Mouse (Mus musculus) intestine, embryonic 15.5 days (tissue): ENCODE data around the gene Tex22. TPM values are rescaled to one million over a fixed set of nuclear protein-coding genes. Genes with fewer than 3 reads are reported as not detected.

ENCODE experiments used
- ATAC-seq: fragments of 200-750 bp; cut with Nextera tagmentation; 2 replicates; pipeline ENCODE4 v1.8.0; 2017; ENCODE audit warnings: moderate TSS enrichment, moderate library complexity
- H3K27ac ChIP-seq: fragments of 300-500 bp; sonication (generic); 2 replicates; pipeline ENCODE4 v1.5.1; 2015; ENCODE audit warnings: mild to moderate bottlenecking, inconsistent platforms
- H3K27me3 ChIP-seq: fragments of 300-500 bp; sonication (generic); replicated peaks from 2 replicates; pipeline ENCODE4 v1.6.1; 2015; ENCODE audit warnings: inconsistent platforms
- H3K36me3 ChIP-seq: fragments of 300-500 bp; sonication (generic); 2 replicates; pipeline ENCODE4 v1.6.1; 2015; ENCODE audit warnings: inconsistent platforms
- H3K4me1 ChIP-seq: fragments of 300-500 bp; sonication (generic); replicated peaks from 2 replicates; pipeline ENCODE4 v1.6.1; 2015; ENCODE audit warnings: inconsistent platforms
- H3K4me2 ChIP-seq: fragments of 300-500 bp; sonication (generic); replicated peaks from 2 replicates; pipeline ENCODE4 v1.6.1; 2015; ENCODE audit warnings: mild to moderate bottlenecking, inconsistent platforms
- H3K4me3 ChIP-seq: fragments of 300-500 bp; sonication (generic); replicated peaks from 2 replicates; pipeline ENCODE4 v1.5.1; 2015; ENCODE audit warnings: inconsistent platforms
- H3K9ac ChIP-seq: fragments of 300-500 bp; sonication (generic); 2 replicates; pipeline ENCODE4 v1.6.1; 2015; ENCODE audit warnings: inconsistent platforms
- H3K9me3 ChIP-seq: fragments of 300-500 bp; sonication (generic); 2 replicates; pipeline ENCODE4 v1.6.1; 2016; ENCODE audit warnings: inconsistent platforms
- WGBS: fragments of 180-500 bp; shearing (Covaris S2); methylation state at CpG from one replicate; pipeline ENCODE4 v1.1.7; 2015; 5-methylcytosine and 5-hydroxymethylcytosine counted together
- polyA plus RNA-seq: library from polyadenylated mRNA; unstranded; fragments of >200 nt; fragmentation: Nextera tagmentation; extraction: Ambion mirVana; gene quantifications from 2 replicates; pipeline ENCODE4 v1.2.1, GENCODE M21; 2015

Gene Tex22
- polyA plus RNA-seq, 1 experiment from 2014 or later: not detected

DNA sequence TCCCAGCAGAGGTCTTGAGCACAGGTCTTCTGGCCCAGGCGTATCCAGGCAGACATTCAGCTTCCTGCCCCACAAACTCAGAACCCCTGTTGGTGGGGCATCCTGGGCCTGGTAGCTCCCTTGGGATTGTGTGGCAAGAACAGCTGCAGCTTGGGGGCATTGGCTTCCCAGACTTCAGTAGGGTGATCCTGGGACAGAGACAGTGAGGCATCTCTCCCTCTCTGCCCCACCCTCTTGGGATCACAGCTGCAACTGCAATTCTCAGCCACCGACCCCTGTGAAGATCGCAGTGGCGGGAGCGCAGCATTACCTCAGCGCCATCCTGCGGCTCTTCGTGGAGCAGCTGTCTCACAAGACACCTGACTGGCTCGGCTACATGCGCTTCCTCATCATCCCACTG lies 12.1 kb upstream of the Tex22 start:
- no peaks in the 10 kb centered on the region for H3K9me3 ChIP-seq
- 83% methylated on average over 10 of the region's 10 CpGs for WGBS

DNA sequence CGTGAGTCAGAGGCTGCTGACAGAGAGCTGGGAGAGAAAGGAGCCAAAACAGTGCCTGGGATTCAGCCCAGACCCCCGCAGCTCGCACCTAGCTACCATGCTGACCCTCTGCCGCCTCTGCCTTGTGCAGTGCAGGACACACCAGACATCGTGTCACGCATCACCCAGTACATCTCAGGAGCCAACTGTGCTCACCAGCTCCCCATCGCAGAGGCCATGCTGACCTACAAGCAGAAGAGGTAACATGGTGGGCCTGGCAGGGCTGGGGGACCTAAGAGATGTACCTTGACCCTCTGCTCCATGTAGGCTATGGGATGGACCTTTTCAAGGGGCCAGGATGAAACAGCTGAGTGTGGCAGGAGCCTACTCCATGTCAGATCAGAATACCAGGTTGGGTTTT lies 10.6 kb upstream of the Tex22 start:
- peaks cover 28% of the 10 kb centered on the region for H3K36me3 ChIP-seq
- WGBS: 89% methylated on average over 7 of the region's 7 CpGs
- ATAC-seq: no peak

More for the DNA sequence above, 12.1 kb upstream of the Tex22 start:
- H3K36me3 ChIP-seq: peaks cover 32% of the 10 kb centered on the region
- H3K27me3 ChIP-seq: no peaks in the 10 kb centered on the region
- no peak overlapping the region for H3K27ac ChIP-seq
- no peak overlapping the region for H3K9ac ChIP-seq
- no peak overlapping the region for H3K4me3 ChIP-seq
- no peaks in the 10 kb centered on the region for H3K4me1 ChIP-seq
- no peak overlapping the region for H3K4me2 ChIP-seq
- no peak for ATAC-seq

DNA sequence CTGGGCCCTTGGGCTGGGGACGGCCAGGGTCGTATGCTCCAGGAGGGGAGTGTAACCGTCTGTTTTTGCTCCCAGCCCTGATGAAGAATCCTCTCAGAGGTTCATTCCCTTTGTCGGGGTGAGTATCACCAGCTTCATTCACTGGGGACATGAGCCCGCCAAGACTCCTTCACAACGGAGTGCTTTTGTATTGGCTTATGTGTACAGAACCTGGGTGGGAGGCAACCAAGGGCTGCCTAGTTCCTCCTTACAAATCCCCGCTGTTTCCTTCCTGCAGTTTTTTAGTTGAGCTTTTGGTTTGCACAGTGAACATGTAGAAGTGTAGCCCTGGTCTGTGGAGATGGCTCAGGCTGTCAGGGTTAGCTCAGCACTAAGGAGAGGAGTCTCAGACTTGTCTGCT lies 6.3 kb upstream of the Tex22 start:
- H3K4me1 ChIP-seq: no peaks in the 10 kb centered on the region
- no peaks in the 10 kb centered on the region for H3K9me3 ChIP-seq
- H3K9ac ChIP-seq: no peak overlapping the region
- no peak overlapping the region for H3K4me3 ChIP-seq
- H3K27me3 ChIP-seq: no peaks in the 10 kb centered on the region
- H3K36me3 ChIP-seq: 0 out of 2 replicates have a peak, but pooled peaks cover 15% of the 10 kb centered on the region
- ATAC-seq: no peak
- H3K4me2 ChIP-seq: no peak overlapping the region
- no peak overlapping the region for H3K27ac ChIP-seq
- 91% methylated on average over 7 of the region's 7 CpGs for WGBS

More for the DNA sequence above, 10.6 kb upstream of the Tex22 start:
- H3K4me2 ChIP-seq: no peak overlapping the region
- H3K9me3 ChIP-seq: no peaks in the 10 kb centered on the region
- H3K4me3 ChIP-seq: no peak overlapping the region
- H3K4me1 ChIP-seq: no peaks in the 10 kb centered on the region
- H3K9ac ChIP-seq: no peak overlapping the region
- H3K27me3 ChIP-seq: no peaks in the 10 kb centered on the region
- no peak overlapping the region for H3K27ac ChIP-seq

DNA sequence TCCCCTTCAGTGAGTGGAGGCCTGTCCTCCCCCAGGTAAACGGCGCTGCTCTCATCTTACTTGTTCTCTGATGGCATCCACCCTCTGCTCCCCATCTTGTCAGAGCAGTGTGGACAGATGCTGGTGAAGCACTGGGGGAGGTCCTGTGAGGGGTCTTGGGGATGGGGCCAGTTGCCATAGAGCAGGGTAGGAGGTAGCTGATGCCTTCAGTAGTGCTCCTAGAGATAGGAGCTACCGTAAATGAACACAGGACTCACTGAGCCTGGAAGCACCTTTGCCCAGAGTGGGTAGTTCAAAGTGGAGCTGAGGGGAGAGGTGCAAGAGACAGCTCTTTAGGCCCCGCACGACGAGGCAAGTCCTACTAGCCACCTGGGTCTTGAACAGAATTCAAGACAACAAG lies 4.9 kb upstream of the Tex22 start:
- 90% methylated on average over 6 of the region's 6 CpGs for WGBS
- Histone ChIP-seq H3K27me3 (no peaks in the 10 kb centered on the region), H3K4me2 (no peak overlapping the region), H3K36me3 (0 out of 2 replicates have a peak, but pooled peaks cover 15% of the 10 kb centered on the region), H3K4me1 (peaks cover 8% of the 10 kb centered on the region), H3K9ac (no peak overlapping the region), H3K9me3 (no peaks in the 10 kb centered on the region), H3K27ac (no peak overlapping the region), H3K4me3 (no peak overlapping the region)
- ATAC-seq: no peak

DNA sequence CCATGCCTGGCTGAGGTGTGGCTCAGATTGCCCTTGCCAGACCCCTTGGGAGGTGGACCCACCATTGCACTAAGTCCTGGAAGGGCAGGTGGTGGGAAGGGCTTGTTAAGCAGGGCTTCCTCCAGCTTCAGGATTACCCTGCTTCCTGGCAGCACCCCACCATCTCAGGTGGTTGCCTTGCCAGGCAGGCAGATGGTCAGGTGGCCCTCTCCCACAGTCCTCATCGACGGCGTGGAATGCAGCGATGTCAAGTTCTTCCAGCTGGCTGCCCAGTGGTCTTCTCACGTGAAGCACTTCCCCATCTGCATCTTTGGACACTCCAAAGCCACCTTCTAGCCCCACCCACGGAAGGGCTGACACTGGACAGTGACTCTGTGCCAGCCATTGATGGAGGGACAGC lies 3.0 kb upstream of the Tex22 start:
- WGBS: 89% methylated on average over 6 of the region's 6 CpGs

DNA sequence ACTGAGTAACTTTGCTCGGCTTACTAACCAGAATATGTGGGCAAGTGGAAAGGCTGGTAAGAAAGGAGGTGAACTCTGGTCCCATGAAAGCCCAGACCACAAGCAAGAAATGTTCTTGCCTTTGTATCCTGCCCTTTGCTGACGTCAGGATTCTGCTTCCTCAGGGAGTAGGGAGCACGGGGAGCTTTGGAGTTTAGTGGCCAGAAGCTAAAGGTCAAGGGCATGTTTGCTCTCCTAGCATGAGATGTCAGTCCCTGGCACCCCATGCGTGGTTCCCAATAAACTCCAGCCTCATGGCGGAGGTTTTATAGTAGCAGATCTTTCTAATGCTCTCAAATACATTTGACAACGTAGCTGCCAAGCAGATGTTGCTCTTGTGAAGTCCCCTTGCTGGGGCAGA lies 2.5 kb upstream of the Tex22 start:
- Histone ChIP-seq H3K27me3 (no peaks in the 10 kb centered on the region), H3K4me3 (no peak overlapping the region), H3K36me3 (0 out of 2 replicates have a peak, but pooled peaks cover 15% of the 10 kb centered on the region), H3K4me1 (peaks cover 17% of the 10 kb centered on the region), H3K27ac (no peak overlapping the region), H3K9ac (no peak overlapping the region), H3K9me3 (no peaks in the 10 kb centered on the region), H3K4me2 (no peak overlapping the region)
- 78% methylated on average over 6 of the region's 6 CpGs for WGBS
- ATAC-seq: no peak

More for the DNA sequence above, 3.0 kb upstream of the Tex22 start:
- Histone ChIP-seq H3K9me3 (no peaks in the 10 kb centered on the region), H3K4me3 (no peak overlapping the region), H3K27me3 (no peaks in the 10 kb centered on the region), H3K27ac (no peak overlapping the region), H3K4me2 (no peak overlapping the region), H3K4me1 (peaks cover 17% of the 10 kb centered on the region), H3K36me3 (0 out of 2 replicates have a peak, but pooled peaks cover 15% of the 10 kb centered on the region), H3K9ac (no peak overlapping the region)
- ATAC-seq: no peak

DNA sequence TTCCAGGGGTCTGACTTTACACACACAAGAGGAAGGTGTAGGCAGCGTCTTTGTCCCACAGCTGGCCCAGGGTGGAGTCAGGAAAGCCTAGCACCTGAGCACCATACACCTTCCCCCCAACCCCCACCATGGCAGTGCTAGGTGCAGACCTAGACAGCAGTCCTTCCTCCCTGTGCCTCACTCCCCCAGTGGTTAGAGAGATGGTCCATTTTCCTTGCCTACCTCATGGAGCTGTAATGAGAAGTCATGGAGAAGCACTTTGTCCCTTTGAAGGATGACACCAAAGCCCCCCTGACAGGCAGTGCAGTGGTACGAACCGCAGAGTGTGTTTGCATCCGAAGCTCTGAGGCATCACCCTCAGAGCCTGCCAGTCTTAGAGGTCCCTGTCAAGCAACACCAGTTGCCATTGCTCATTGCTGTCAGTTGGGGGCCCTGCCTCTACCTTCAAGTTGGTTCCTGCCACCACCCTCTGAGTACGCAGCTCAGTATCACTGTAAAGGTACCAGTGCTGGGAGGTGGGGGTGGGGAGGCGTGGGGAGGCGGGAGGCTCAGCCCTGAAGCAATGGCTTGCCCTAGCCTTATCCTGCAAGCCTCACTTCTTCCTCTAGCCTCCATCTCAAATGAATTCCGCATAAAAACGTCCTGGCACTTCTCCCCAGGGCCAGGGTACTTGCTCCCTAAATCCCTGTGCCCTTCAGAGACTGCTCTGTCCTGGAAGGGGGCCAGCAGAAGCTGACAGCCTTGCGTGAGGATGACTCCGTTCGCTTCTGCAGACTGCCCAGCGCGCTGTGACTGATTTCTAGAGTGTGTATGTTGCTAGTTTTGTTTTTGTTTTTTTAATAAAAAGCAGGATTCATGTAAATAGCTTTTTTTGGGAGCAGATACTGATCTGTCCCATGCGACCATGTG lies 628 bp upstream of the Tex22 start:
- H3K4me3 ChIP-seq: peak overlapping the region; percentile 41
- H3K36me3 ChIP-seq: 0 out of 2 replicates have a peak, but pooled peaks cover 10% of the 10 kb centered on the region
- H3K4me2 ChIP-seq: peak overlapping the region; percentile 81
- H3K9me3 ChIP-seq: no peaks in the 10 kb centered on the region
- peak overlapping the region; percentile 56 for H3K9ac ChIP-seq
- WGBS: 9% methylated on average over 15 of the region's 15 CpGs
- H3K27ac ChIP-seq: peak overlapping the region; percentile 85
- peaks cover 17% of the 10 kb centered on the region for H3K4me1 ChIP-seq
- peak; percentile 56 for ATAC-seq
- no peaks in the 10 kb centered on the region for H3K27me3 ChIP-seq

DNA sequence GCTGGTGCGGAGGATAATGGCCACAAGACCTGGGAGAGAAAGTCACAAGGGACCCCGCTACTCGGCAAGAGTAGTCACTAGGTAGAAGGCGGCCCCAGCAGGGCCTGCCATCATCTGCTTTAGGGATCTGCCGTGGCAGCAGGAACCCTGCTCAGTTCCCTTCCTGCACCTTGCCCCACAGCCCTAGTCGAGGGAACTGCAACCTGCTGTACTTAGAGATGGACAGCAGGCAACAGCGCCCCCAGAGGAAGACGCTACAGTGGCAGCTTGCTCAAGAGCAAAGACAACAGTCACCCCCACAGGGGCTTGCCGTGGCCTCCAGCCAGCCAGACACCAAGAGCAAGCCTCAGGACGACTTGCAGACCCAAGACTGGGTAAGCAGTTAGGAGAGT lies 757 bp downstream of the Tex22 start:
- peak; percentile 89 for ATAC-seq

DNA sequence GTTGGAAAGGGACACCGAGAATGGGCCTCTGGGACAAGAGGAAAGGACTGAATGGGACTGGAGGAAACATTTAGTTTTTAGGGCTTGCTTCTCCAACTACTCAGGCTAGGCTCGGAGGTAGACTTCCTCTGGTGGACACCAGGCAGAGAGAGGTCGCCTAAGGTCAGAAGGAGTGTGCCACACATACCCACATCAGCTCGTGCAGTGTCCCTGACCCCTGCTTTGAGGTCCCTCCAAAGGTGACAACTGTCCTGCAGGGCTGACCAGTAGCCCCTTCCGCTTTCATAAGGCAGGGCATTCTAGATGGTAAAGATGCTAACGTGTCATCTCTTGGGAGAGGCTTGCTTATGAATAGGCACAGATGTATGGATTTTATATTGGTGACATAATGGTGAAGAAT lies 1.2 kb downstream of the Tex22 start:
- 0 out of 2 replicates have a peak, but pooled peaks cover 1% of the 10 kb centered on the region for H3K36me3 ChIP-seq
- H3K4me1 ChIP-seq: peaks cover 17% of the 10 kb centered on the region
- H3K27me3 ChIP-seq: no peaks in the 10 kb centered on the region
- H3K27ac ChIP-seq: no peak overlapping the region
- no peaks in the 10 kb centered on the region for H3K9me3 ChIP-seq
- peak overlapping the region; percentile 56; the same call in 1 of the 2 replicates for H3K9ac ChIP-seq
- ATAC-seq: peak; percentile 6
- peak overlapping the region; percentile 81 for H3K4me2 ChIP-seq
- 55% methylated on average over 6 of the region's 6 CpGs for WGBS
- no peak overlapping the region for H3K4me3 ChIP-seq

More for the DNA sequence above, 757 bp downstream of the Tex22 start:
- 5% methylated on average over 10 of the region's 10 CpGs for WGBS
- no peaks in the 10 kb centered on the region for H3K9me3 ChIP-seq
- H3K36me3 ChIP-seq: 0 out of 2 replicates have a peak, but pooled peaks cover 6% of the 10 kb centered on the region
- H3K27me3 ChIP-seq: no peaks in the 10 kb centered on the region
- peak overlapping the region; percentile 41 for H3K4me3 ChIP-seq
- H3K27ac ChIP-seq: peak overlapping the region; percentile 85
- peak overlapping the region; percentile 81 for H3K4me2 ChIP-seq
- peaks cover 17% of the 10 kb centered on the region for H3K4me1 ChIP-seq
- peak overlapping the region; percentile 56 for H3K9ac ChIP-seq

DNA sequence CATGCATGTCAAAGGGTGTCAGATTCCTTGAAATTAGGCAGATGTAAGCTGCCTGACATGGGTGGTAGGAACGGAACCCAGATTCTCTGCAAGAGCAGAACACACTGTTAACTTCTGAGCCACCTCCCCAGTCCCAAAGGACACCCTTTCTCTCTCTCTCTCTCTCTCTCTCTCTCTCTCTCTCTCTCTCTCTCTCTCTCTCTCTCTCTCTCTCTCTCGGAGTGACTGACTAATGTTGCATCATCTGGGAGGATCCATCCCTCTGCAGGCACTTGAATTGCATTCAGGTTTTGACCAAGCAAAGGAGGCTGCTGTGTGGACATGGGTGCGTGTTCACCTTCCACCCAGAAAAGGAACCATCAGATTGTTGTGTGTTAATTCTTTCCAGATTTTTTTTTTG lies 13.0 kb downstream of the Tex22 start:
- Histone ChIP-seq H3K27ac (no peak overlapping the region), H3K4me3 (no peak overlapping the region), H3K36me3 (no peaks in the 10 kb centered on the region), H3K4me1 (no peaks in the 10 kb centered on the region), H3K9ac (no peak overlapping the region), H3K9me3 (no peaks in the 10 kb centered on the region), H3K27me3 (no peaks in the 10 kb centered on the region), H3K4me2 (no peak overlapping the region)
- ATAC-seq: no peak
- 61% methylated on average over 3 of the region's 3 CpGs for WGBS

DNA sequence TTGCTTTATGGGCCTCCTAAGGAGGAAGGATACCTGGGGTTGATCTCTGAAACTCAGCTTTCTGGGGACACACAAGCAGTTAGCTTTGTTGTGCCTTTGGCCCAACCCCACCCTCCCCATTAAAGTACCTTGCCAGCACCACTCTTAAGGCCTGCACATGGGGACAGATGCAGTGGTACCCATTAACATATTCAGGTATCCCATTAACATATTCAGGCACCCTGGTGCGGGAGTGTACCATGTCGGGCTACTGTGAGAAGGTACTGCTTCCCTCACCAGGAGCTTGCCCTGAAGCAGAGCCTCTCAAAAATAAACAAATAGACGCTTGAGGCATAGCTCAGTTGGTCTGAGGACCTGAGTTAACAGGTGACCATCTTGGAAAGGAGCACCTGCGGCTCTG lies 13.7 kb downstream of the Tex22 start:
- H3K9me3 ChIP-seq: no peaks in the 10 kb centered on the region
- H3K4me2 ChIP-seq: no peak overlapping the region
- 44% methylated on average over 4 of the region's 4 CpGs for WGBS
- H3K27me3 ChIP-seq: no peaks in the 10 kb centered on the region
- no peaks in the 10 kb centered on the region for H3K36me3 ChIP-seq
- H3K27ac ChIP-seq: no peak overlapping the region
- no peak for ATAC-seq
- no peak overlapping the region for H3K9ac ChIP-seq
- H3K4me3 ChIP-seq: no peak overlapping the region
- no peaks in the 10 kb centered on the region for H3K4me1 ChIP-seq

DNA sequence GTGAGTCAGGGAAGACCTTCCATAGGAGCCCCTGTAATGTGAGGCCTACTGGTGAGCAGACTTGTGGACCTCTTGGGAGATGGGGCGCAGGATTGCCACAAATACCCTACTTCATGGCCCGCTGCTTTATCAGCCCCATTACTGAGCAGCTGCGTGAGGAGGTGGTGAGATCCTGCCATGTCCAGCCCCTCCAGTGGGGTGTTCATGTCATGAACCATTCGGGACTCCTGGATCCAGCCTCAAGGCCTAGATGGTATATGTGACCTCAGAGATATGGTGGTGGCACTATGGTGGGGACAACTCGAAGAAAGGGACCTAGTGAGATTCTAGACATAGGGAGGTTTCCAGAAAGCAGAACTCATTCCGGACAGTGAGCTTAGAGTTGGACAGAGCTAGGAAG lies 14.8 kb downstream of the Tex22 start:
- no peak for ATAC-seq
- H3K27ac ChIP-seq: no peak overlapping the region
- no peak overlapping the region for H3K9ac ChIP-seq
- H3K27me3 ChIP-seq: no peaks in the 10 kb centered on the region
- no peak overlapping the region for H3K4me3 ChIP-seq
- H3K36me3 ChIP-seq: no peaks in the 10 kb centered on the region
- H3K9me3 ChIP-seq: no peaks in the 10 kb centered on the region
- 87% methylated on average over 6 of the region's 6 CpGs for WGBS
- H3K4me1 ChIP-seq: no peaks in the 10 kb centered on the region
- H3K4me2 ChIP-seq: no peak overlapping the region

DNA sequence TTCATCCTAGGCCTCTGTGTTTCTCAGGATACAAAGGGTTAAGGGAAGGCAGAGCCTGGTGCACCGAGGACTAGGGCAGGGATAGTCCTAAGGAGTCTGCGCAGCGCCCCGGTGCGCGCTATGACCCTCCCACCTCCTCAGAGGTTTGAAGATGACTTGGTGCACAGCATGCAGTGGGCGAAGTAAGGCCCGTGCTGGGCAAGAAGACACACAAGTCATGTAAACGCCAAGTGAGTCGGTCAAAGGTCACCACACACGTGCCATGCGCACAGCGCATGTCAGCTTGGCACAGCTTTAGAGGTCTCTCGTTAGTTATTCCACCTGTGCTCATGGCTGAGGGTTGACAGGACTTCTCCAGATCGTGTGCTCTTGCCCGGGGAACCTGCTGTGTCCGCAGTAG lies 15.8 kb downstream of the Tex22 start:
- ATAC-seq: no peak
- H3K9ac ChIP-seq: no peak overlapping the region
- 75% methylated on average over 17 of the region's 17 CpGs for whole genome bisulfite sequencing

More for the DNA sequence above, 15.8 kb downstream of the Tex22 start:
- H3K4me3 ChIP-seq: no peak overlapping the region
- no peak overlapping the region for H3K27ac ChIP-seq
- no peak overlapping the region for H3K4me2 ChIP-seq
- no peaks in the 10 kb centered on the region for H3K36me3 ChIP-seq
- H3K9me3 ChIP-seq: no peaks in the 10 kb centered on the region
- no peaks in the 10 kb centered on the region for H3K4me1 ChIP-seq
- no peaks in the 10 kb centered on the region for H3K27me3 ChIP-seq
